Mouse (Mus musculus) MEL (cell line): ENCODE measurements around the gene Sult2b1.

Source experiments
- CHD2 ChIP-seq: IDR thresholded peaks from 2 replicates; pipeline ENCODE4 v1.6.1; 2011; ENCODE audit warnings: low read length, improper control_type of control experiment
- CTCF ChIP-seq, 3 experiments: IDR thresholded peaks in 2 of 3; conservative IDR thresholded peaks in 1 of 3; 2 replicates each; pipeline ENCODE4 v1.5.1; 2011 to 2012; ENCODE audit warnings: low read length in 3 of 3, low read depth in 2 of 3, mild to moderate bottlenecking in 2 of 3, improper control_type of control experiment in 1 of 3, inconsistent platforms in 1 of 3, mixed read lengths in 1 of 3, moderate library complexity in 1 of 3; ENCODE audit not compliant: control insufficient read depth in 1 of 3, insufficient read depth in 1 of 3, poor library complexity in 1 of 3, severe bottlenecking in 1 of 3
- EP300 ChIP-seq, 2 experiments: IDR thresholded peaks; 2 replicates each; pipeline ENCODE4 v1.6.1; 2011; ENCODE audit warnings: improper control_type of control experiment in 2 of 2, low read length in 2 of 2, low read depth in 1 of 2, mild to moderate bottlenecking in 1 of 2
- KAT2A ChIP-seq: conservative IDR thresholded peaks from 2 replicates; pipeline ENCODE4 v1.6.1; 2012; ENCODE audit warnings: low read depth, low read length, improper control_type of control experiment, inconsistent platforms
- MXI1 ChIP-seq: IDR thresholded peaks from 2 replicates; pipeline ENCODE4 v1.6.1; 2011; ENCODE audit warnings: mild to moderate bottlenecking, low read depth, low read length, improper control_type of control experiment
- NELFE ChIP-seq: IDR thresholded peaks from 2 replicates; pipeline ENCODE4 v1.6.1; 2011; ENCODE audit warnings: low read depth, low read length, improper control_type of control experiment
- POLR2A ChIP-seq, 2 experiments: IDR thresholded peaks; 2 replicates each; pipeline ENCODE4 v1.6.1; 2011 to 2012; ENCODE audit warnings: low read length in 2 of 2, mild to moderate bottlenecking in 2 of 2, control low read depth in 1 of 2, improper control_type of control experiment in 1 of 2, low read depth in 1 of 2, moderate library complexity in 1 of 2; ENCODE audit not compliant: control insufficient read depth in 1 of 2, insufficient read depth in 1 of 2, poor library complexity in 1 of 2
- SIN3A ChIP-seq: IDR thresholded peaks from 2 replicates; pipeline ENCODE4 v1.6.1; 2012; ENCODE audit warnings: low read length, improper control_type of control experiment, inconsistent platforms
- SMC3 ChIP-seq: IDR thresholded peaks from 2 replicates; pipeline ENCODE4 v1.6.1; 2011; ENCODE audit warnings: low read depth, low read length, improper control_type of control experiment
- TCF12 ChIP-seq: IDR thresholded peaks from 2 replicates; pipeline ENCODE4 v1.6.1; 2014; ENCODE audit warnings: low read depth, mild to moderate bottlenecking, inconsistent platforms, low read length, improper control_type of control experiment, moderate library complexity
- USF1 ChIP-seq: IDR thresholded peaks from 2 replicates; pipeline ENCODE4 v1.6.1; 2014; ENCODE audit warnings: low read depth, mild to moderate bottlenecking, inconsistent platforms, low read length, improper control_type of control experiment, moderate library complexity
- ZC3H11A ChIP-seq: IDR thresholded peaks from 2 replicates; pipeline ENCODE4 v1.6.1; 2012; ENCODE audit warnings: low read depth, mild to moderate bottlenecking, inconsistent platforms, low read length, improper control_type of control experiment
- ZMIZ1 ChIP-seq: IDR thresholded peaks from 2 replicates; pipeline ENCODE4 v1.6.1; 2012; ENCODE audit warnings: low read depth, mild to moderate bottlenecking, inconsistent platforms, low read length, improper control_type of control experiment, moderate library complexity
- ZNF384 ChIP-seq: IDR thresholded peaks from 2 replicates; pipeline ENCODE4 v1.6.1; 2012; ENCODE audit warnings: low read depth, mild to moderate bottlenecking, inconsistent platforms, low read length, improper control_type of control experiment

- TF ChIP-seq CHD2 (no peak), MXI1 (no peak), SMC3 (no peak), TCF12 (no peak), CTCF (IDR thresholded peaks at IDR 0.05 in 2 of 3, conservative IDR thresholded peaks at IDR 0.05 in 1 of 3; ENCODE audit: control insufficient read depth in 1 of 3, insufficient read depth in 1 of 3, low read depth in 2 of 3, low read length in 3 of 3, poor library complexity in 1 of 3, severe bottlenecking in 1 of 3) (no peak), KAT2A (no peak), POLR2A (IDR thresholded peaks at IDR 0.05; ENCODE audit: control insufficient read depth in 1 of 2, insufficient read depth in 1 of 2, low read depth in 1 of 2, low read length in 2 of 2, poor library complexity in 1 of 2) (no peak), ZMIZ1 (no peak), EP300 (IDR thresholded peaks at IDR 0.05; ENCODE audit: low read depth in 1 of 2, low read length in 2 of 2) (no peak), ZNF384 (no peak), SIN3A (no peak), ZC3H11A (no peak), NELFE (no peak), USF1 (no peak)
Observed at GRCm38 (mm10) chr7:45683396-45684050, 100.9 kb downstream of the Sult2b1 start, which contains the start of gene Ntn5.
